Mouse (Mus musculus) hindbrain, embryonic 16.5 days (tissue): Measurements from ENCODE around the gene Gpr45. TPM values are rescaled to one million over a fixed set of nuclear protein-coding genes. Genes with fewer than 3 reads are reported as not detected.

Source experiments
- ATAC-seq: fragments of 200-750 bp; cut with Nextera tagmentation; 2 replicates; pipeline ENCODE4 v1.8.0; 2017; ENCODE audit warnings: moderate TSS enrichment, moderate library complexity
- H3K27ac ChIP-seq: fragments of 300-500 bp; sonication (generic); 2 replicates; pipeline ENCODE4 v1.5.1; 2014; ENCODE audit warnings: low read depth, mild to moderate bottlenecking, control low read depth, low read length, moderate library complexity
- H3K27me3 ChIP-seq: fragments of 300-500 bp; sonication (generic); replicated peaks from 2 replicates; pipeline ENCODE4 v1.6.1; 2014; ENCODE audit warnings: low read length; ENCODE audit not compliant: control insufficient read depth, insufficient read depth
- H3K36me3 ChIP-seq: fragments of 300-500 bp; sonication (generic); 2 replicates; pipeline ENCODE4 v1.6.1; 2014; ENCODE audit warnings: mild to moderate bottlenecking, low read length, moderate library complexity, mixed read lengths; ENCODE audit not compliant: control insufficient read depth, insufficient read depth
- H3K4me1 ChIP-seq: fragments of 300-500 bp; sonication (generic); 2 replicates; pipeline ENCODE4 v1.6.1; 2014; ENCODE audit warnings: low read depth, low read length; ENCODE audit not compliant: control insufficient read depth, insufficient read depth
- H3K4me2 ChIP-seq: fragments of 300-500 bp; sonication (generic); 2 replicates; pipeline ENCODE4 v1.6.1; 2014; ENCODE audit warnings: mild to moderate bottlenecking, low read length, control low read depth, moderate library complexity
- H3K4me3 ChIP-seq: fragments of 300-500 bp; sonication (generic); 2 replicates; pipeline ENCODE4 v1.5.1; 2014; ENCODE audit warnings: mild to moderate bottlenecking, low read length, control low read depth, moderate library complexity
- H3K9ac ChIP-seq: fragments of 300-500 bp; sonication (generic); 2 replicates; pipeline ENCODE4 v1.6.1; 2014; ENCODE audit warnings: low read depth, mild to moderate bottlenecking, control low read depth, low read length, moderate library complexity
- H3K9me3 ChIP-seq: fragments of 300-500 bp; sonication (generic); 2 replicates; pipeline ENCODE4 v1.6.1; 2014; ENCODE audit warnings: mild to moderate bottlenecking, low read length, moderate library complexity; ENCODE audit not compliant: control insufficient read depth
- WGBS: fragments of 180-500 bp; shearing (Covaris S2); extraction: QIAGEN DNeasy Blood & Tissue Kit; methylation state at CpG from one replicate; pipeline ENCODE4 v1.1.7; 2014; 5-methylcytosine and 5-hydroxymethylcytosine counted together
- polyA plus RNA-seq: library from polyadenylated mRNA; unstranded; fragments of >200 nt; fragmentation: Nextera tagmentation; extraction: Ambion mirVana; gene quantifications from 2 replicates; pipeline ENCODE4 v1.2.1, GENCODE M21; 2015

The Gpr45 gene
- polyA plus RNA-seq, 1 experiment from 2014 or later = 10.9 TPM

DNA sequence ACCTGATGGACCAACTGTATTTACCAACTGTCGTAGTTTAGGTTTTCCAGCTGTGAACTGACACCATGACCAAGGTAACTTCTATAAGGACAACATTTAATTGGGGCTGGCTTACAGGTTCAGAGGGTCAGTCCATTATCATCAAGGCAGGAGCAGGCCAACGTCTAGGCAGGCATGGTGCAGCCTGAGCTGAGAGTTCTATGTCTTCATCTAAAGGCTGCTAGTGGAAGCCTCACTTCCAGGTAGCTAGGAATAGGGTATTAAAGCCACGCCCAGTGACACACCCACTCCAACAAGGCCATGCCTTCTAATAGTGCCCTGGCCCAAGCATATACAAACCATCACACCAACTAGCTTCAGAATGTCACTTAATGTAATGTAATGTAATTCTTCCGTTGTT is 4.2 kb upstream of the Gpr45 start:
- WGBS = 82% methylated on average over 4 of the region's 4 CpGs

GRCm38 (mm10) chr1:42953482-42953822 is 780 bp downstream of the Gpr45 start:
- Histone ChIP-seq H3K4me1 (peaks cover 5% of the 10 kb centered on the region), H3K4me3 (peak overlapping the region; percentile 89), H3K9ac (peak overlapping the region; percentile 99), H3K4me2 (peak overlapping the region; percentile 80), H3K9me3 (no peaks in the 10 kb centered on the region), H3K27ac (peak overlapping the region; percentile 87), H3K27me3 (no peaks in the 10 kb centered on the region), H3K36me3 (no peaks in the 10 kb centered on the region)
- 2% methylated on average over 16 of the region's 16 CpGs for WGBS
- ATAC-seq = peak; percentile 68

More for the DNA sequence above, 4.2 kb upstream of the Gpr45 start:
- Histone ChIP-seq H3K4me1 (no peaks in the 10 kb centered on the region; the same call in 1 of the 2 replicates), H3K9ac (no peak overlapping the region), H3K9me3 (no peaks in the 10 kb centered on the region), H3K27me3 (no peaks in the 10 kb centered on the region), H3K4me3 (no peak overlapping the region), H3K4me2 (no peak overlapping the region), H3K27ac (no peak overlapping the region), H3K36me3 (no peaks in the 10 kb centered on the region)
- ATAC-seq = no peak

DNA sequence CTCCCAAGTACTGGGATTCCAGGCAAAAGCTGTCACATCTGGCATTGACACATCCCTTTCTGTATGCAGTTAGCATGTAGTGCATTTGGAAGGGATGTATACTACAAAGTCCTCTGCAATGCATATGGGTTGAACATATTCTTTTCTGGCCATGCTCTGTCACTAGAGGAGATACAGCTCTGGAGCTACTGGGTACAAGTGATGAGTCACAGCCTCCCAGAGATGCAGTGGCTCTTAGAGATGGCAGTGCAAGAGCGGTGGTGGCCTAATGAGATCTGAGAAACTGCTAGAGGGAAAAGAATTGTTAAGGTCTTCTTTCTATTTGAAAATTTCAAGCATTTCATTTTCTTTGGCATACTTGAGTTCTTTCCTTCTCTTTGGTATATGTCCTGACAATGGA is 4.2 kb downstream of the Gpr45 start:
- no peak for ATAC-seq
- no peak overlapping the region for H3K4me2 ChIP-seq
- no peak overlapping the region for H3K4me3 ChIP-seq
- H3K9me3 ChIP-seq = no peaks in the 10 kb centered on the region
- peaks cover 5% of the 10 kb centered on the region for H3K4me1 ChIP-seq
- no peak overlapping the region for H3K9ac ChIP-seq
- WGBS = 91% methylated on average over 1 of the region's 1 CpGs
- H3K27ac ChIP-seq = no peak overlapping the region
- H3K36me3 ChIP-seq = no peaks in the 10 kb centered on the region
- no peaks in the 10 kb centered on the region for H3K27me3 ChIP-seq

- Histone ChIP-seq H3K9me3 (0 out of 2 replicates have a peak, but pooled peaks cover 2% of the 10 kb centered on the region), H3K4me3 (no peak overlapping the region), H3K27ac (no peak overlapping the region), H3K4me1 (no peaks in the 10 kb centered on the region), H3K36me3 (0 out of 2 replicates have a peak, but pooled peaks cover 2% of the 10 kb centered on the region), H3K4me2 (no peak overlapping the region), H3K9ac (no peak overlapping the region), H3K27me3 (no peaks in the 10 kb centered on the region)
- 72% methylated on average over 8 of the region's 8 CpGs for WGBS
- ATAC-seq = 0 out of 2 replicates have a peak, but pooled peaks have one; percentile 40
Measured at GRCm38 (mm10) chr1:42983082-42983771, 30.6 kb downstream of the Gpr45 start.

GRCm38 (mm10) chr1:42984119-42984518 is 31.4 kb downstream of the Gpr45 start:
- Histone ChIP-seq H3K4me2 (no peak overlapping the region), H3K9ac (no peak overlapping the region), H3K4me3 (no peak overlapping the region), H3K9me3 (0 out of 2 replicates have a peak, but pooled peaks cover 2% of the 10 kb centered on the region), H3K27ac (no peak overlapping the region), H3K27me3 (no peaks in the 10 kb centered on the region), H3K4me1 (no peaks in the 10 kb centered on the region), H3K36me3 (0 out of 2 replicates have a peak, but pooled peaks cover 2% of the 10 kb centered on the region)
- WGBS = 94% methylated on average over 3 of the region's 3 CpGs
- no peak for ATAC-seq

- no peak overlapping the region for H3K27ac ChIP-seq
- no peaks in the 10 kb centered on the region for H3K27me3 ChIP-seq
- no peak for ATAC-seq
- H3K4me1 ChIP-seq = no peaks in the 10 kb centered on the region
- H3K9me3 ChIP-seq = peaks cover 4% of the 10 kb centered on the region; the same call in 1 of the 2 replicates
- WGBS = 86% methylated on average over 2 of the region's 2 CpGs
- H3K4me3 ChIP-seq = no peak overlapping the region
- no peak overlapping the region for H3K9ac ChIP-seq
- H3K4me2 ChIP-seq = no peak overlapping the region
- 0 out of 2 replicates have a peak, but pooled peaks cover 2% of the 10 kb centered on the region for H3K36me3 ChIP-seq
Measured at GRCm38 (mm10) chr1:42988996-42989395, 36.3 kb downstream of the Gpr45 start.

DNA sequence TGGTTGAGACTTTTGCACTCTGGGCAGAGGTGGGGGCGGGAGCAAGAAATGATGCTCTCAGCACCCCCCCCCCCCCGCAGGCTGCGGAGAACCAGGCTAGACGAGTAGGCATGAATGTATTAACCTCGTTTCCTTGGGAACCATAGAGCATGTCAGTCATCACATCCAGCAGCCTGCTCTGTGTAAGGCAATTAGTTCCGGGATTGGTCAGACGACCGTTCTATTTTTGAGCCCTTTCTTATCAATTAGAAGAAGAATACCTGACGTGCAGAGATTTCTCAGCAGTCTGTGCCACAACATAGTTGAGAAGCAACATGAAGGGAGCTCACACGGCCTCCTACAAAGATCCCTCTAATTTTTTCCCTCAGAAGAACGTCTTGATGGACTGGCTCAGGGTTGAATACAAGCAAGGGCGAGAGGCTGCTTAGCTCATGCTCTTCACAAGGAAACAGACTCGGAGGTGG is 53.4 kb downstream of the Gpr45 start:
- ATAC-seq = peak; percentile 94
- H3K36me3 ChIP-seq = no peaks in the 10 kb centered on the region
- H3K9me3 ChIP-seq = no peaks in the 10 kb centered on the region
- peaks cover 12% of the 10 kb centered on the region for H3K4me1 ChIP-seq
- WGBS = 10% methylated on average over 13 of the region's 13 CpGs
- peak overlapping the region; percentile 26 for H3K4me3 ChIP-seq
- peak overlapping the region; percentile 58 for H3K4me2 ChIP-seq
- H3K27ac ChIP-seq = peak overlapping the region; percentile 72
- H3K9ac ChIP-seq = peak overlapping the region; percentile 47
- H3K27me3 ChIP-seq = no peaks in the 10 kb centered on the region

GRCm38 (mm10) chr1:43006524-43006923 is 53.9 kb downstream of the Gpr45 start:
- no peaks in the 10 kb centered on the region for H3K9me3 ChIP-seq
- H3K4me1 ChIP-seq = peaks cover 12% of the 10 kb centered on the region
- H3K9ac ChIP-seq = peak overlapping the region; percentile 41; the same call in 1 of the 2 replicates
- ATAC-seq = peak; percentile 37
- H3K4me3 ChIP-seq = peak overlapping the region; percentile 26
- WGBS = 65% methylated on average over 4 of the region's 4 CpGs
- peak overlapping the region; percentile 58 for H3K4me2 ChIP-seq
- H3K27ac ChIP-seq = peak overlapping the region; percentile 72
- H3K36me3 ChIP-seq = no peaks in the 10 kb centered on the region
- H3K27me3 ChIP-seq = no peaks in the 10 kb centered on the region

- ATAC-seq = no peak
- Histone ChIP-seq H3K27me3 (no peaks in the 10 kb centered on the region), H3K36me3 (no peaks in the 10 kb centered on the region), H3K4me3 (no peak overlapping the region), H3K27ac (no peak overlapping the region), H3K4me1 (peaks cover 9% of the 10 kb centered on the region), H3K9me3 (no peaks in the 10 kb centered on the region), H3K4me2 (no peak overlapping the region), H3K9ac (no peak overlapping the region)
- 84% methylated on average over 4 of the region's 4 CpGs for WGBS
Measured at GRCm38 (mm10) chr1:43010461-43010860, 57.8 kb downstream of the Gpr45 start.
